Mouse (Mus musculus) kidney, postnatal 10 days (tissue): ENCODE data around the gene Casc4.
"Not testable (repeated sequence)": the region's sequence is repeated elsewhere in the genome, so short reads cannot be mapped to it uniquely, and the experiment has no call there.

Experiments
- DNase-seq: peaks from one replicate; pipeline ENCODE4 v3.0.0; 2021; ENCODE audit warnings: mixed read lengths

Casc4 gene

DNA sequence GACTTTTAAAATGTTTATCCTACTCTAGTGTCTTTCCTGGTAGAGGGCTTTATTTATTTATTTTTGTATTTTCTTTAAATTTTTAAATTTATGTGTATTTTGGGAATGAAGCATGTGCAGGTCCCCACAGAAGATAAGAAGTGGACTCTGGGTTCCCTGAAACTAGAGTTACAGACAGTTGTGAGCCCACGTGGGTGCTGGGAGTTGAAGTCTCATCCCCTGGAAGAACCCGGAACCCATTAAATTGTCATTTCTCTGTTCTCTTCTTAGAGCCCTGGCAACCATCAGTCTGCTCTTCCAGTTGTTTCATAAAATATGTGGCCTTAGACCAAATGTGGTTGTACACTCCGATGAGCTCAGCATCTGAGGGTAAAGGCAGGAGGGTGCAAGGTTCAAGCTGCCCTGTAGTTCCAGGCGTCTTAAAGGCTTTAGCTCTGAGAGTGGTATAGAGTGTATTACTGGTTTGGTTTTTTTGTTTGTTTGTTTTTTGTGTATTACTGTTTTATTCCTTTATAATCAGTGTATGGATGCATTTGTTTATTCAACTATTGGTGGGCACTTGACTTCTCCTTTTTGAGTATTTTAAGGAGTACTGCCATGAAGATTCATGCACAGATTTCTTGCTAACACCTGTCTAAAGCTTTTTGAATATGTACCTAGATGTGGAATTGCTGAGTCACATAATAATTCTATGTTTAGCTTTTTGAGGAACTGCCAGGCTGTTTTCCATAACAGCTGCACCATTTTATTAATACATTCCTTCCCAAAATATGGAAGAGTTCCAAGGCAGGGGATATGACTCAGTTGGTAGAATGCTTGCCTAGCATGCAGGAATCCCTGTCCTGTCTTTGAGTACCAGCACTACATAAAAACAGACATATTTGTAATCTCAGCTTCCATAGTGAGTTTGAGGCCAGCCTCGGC, 49.5 kb downstream of the Casc4 start:
- DNase-seq = no peak

DNA sequence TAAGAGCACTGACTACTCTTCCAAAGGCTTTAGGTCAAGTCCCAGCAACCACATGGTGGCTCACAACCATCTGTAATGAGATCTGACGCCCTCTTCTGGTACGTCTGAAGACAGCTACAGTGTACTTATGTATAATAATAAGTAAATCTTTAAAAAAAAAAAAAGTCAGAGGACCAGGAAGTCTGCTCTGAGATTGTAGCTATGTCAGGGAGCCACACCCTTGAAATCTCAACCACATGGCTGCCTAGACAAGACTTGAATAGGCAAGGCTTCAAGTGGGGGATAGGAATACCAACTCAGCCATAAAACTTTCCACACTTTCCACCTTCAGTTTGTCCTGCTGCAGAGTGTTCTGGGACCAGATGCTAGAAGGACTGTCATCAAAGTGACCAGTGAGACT, 70.9 kb downstream of the Casc4 start:
- DNase-seq = not testable (repeated sequence)

DNA sequence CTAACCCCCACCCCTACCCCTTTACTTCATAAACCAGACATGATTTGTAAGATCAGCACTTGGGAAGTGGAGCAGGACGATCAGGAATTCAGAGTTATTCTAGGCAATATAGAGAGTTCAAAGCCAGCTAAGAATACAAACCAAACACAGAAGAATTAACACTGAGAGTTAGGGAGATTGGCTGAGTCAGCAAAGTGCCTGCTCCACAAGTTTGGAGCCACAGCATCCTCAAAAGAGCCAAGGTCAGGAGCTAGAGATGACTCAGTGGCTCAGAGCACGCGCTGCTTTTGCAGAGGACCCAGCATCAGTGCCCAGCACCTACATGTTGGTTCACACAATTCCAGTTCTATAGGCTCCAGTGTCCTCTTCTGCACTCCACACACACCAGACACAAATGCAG, 76.6 kb downstream of the Casc4 start:
- DNase-seq = no peak

DNA sequence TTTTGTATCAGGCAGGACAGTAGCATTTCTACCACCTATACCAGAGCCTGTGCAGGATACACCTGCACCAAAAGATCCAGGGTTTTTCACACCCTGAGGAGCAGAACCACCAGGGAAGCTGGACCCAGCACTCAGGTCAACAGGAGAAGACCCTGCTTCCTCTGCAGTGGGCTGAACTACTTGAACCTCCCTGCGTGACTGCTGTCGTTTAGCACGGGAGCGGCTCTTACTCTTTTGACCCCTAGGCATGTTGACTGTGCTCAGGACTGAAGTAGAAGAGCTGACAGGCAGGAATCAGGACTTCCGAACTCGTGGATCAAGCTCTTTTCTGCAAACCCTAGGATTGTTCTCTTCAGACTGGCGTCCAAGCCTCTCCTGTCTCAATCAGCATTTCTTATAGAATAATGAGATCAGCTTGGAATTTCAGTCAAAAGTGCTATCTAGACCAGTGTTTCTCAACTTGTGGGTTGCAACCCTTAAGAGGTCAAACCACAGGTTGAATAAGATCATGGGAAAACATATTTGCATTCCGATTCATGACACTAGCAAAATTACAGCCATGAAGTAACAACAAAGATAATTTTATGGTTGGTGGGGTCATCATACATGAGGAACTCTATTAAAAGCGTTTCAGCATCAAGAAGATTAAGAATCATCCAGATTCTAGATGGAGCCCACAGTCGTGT, 88.3 kb downstream of the Casc4 start:
- peak; percentile 9 for DNase-seq

DNA sequence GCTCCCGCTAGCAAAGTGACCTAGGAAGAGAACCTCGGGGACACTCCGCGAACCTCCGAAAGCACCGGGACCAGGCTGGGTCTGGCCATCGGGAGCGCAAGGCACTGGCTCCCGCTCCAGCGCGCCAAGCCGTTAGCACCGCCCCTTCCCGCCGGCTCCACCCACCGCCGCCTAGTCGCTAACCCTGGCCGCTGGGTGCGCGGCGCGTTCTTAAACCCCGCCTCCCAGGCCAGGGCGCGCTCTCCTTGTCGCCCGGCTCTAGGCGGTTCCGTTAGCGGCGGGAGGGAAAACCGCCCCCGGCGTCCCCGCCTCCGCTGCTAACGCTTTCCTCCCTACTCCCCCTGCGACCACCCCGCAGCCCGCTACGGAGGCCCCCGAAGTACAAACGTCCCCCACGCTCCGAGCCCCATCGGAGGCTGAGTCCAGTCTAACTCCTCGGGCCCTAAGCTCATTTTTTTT, 89.0 kb downstream of the Casc4 start, which contains the start of the genes Ctdspl2 and Mageb3:
TSS of gene Ctdspl2 (plus strand) at position 237 of the 459 bp plus-strand sequence.
TSS of gene Mageb3 (minus strand) at position 328 of the 459 bp plus-strand sequence.
- peak; percentile 99 for DNase-seq

DNA sequence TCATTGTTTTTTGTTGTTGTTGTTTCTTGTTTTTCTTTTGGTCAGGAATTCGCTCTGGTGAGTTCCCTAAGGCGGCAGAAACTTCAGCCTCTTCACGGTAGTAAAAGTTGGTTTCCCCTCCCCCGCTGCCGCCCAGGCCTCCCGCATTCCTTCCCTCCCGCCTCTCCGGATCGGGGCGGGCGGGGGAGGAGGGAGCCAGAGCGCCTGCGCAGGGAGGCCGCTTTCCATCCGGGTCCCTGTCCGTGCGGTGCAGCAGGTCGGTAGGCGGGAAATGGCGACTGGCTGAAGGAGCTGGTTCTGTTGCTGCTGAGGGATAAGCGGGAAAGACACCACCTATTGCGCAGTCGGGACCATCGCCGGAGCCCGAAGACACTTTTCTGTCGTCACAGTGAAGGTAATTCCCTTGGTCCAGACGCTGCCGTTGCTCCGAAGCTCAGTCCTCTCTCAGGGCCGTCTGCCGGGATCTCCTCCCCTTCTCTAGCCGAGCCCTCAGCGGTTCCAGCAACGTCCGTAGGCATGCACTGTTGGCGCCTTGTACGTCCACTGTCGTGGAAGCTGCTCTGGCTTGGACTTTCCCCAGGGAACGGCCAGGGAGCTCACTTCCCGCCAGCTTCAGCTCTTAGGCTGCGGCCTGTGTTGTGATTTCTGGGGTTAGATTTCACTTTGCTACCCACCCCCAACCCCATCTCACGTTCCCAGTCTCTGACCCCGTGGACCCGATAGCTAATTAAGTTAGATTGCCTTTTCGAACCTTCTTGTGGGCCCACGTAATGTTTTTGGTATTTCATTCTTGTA, 89.7 kb downstream of the Casc4 start:
- peak; percentile 98 for DNase-seq

DNA sequence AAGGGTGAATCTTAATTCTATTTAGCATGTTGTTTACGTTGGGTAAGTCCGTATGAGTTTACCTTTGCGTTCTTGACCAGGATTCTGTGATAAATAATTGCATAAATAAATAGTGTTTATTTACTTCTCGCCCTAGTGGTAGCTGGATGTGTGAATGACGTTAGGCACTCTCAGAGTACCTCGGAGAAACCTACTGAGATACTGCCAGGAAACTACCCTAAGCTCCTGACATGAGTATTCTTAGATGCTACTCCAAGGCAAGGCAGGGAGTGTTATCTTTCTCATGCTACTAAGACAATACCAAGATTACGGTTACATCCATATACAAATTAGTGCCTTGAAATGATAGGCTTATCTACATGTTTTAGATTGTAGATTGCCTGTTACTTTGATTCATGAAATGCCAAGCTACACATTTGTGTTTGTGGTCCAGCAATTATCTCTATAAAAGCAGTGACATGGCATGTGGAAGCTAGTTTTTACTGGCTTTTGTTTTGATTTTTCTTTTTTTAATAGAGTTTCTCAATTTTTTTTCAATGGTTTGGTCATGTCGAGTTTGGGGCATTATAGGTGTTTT, 90.5 kb downstream of the Casc4 start:
- DNase-seq = no peak
